Mouse (Mus musculus): ENCODE data around the gene AC124502.3. TPM values are rescaled to one million over a fixed set of nuclear protein-coding genes. Genes with fewer than 3 reads are reported as not detected.
"Not testable (repeated sequence)": the region's sequence is repeated elsewhere in the genome, so short reads cannot be mapped to it uniquely, and the experiment has no call there.

Gene AC124502.3
- polyA plus RNA-seq, 2 experiments, result 0.13 to 0.29 TPM

DNA sequence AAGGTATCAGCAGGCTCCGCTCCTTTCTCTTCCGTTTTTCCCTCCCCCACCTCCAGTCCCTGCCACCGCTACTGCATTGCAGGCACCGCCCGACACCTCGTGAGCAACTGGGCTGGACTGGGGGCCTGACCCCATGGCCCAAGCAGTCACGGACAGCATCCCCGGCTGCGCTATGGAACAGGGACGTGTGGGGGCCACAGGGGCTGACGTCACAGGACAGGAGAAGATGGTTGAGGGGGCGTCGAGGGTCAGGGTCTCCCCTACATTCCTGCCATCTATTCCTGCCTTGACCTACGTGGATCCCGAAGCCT is 46.1 kb downstream of the AC124502.3 start:
- Histone ChIP-seq H3K4me2 (ENCODE audit: low read depth) (peak overlapping the region; percentile 75), H3K9ac (replicated peaks) (no peak overlapping the region), H3K4me3 (ENCODE audit: insufficient read depth in 1 of 2, low read depth in 2 of 2, low read length in 2 of 2) (peak overlapping the region in 1 of 2 experiments; percentile 55; a peak in 2 of 4 replicates), H3K4me1 (replicated peaks; ENCODE audit: control insufficient read depth in 2 of 2, insufficient read depth in 2 of 2, low read length in 1 of 2) (peaks cover 10% of the 10 kb centered on the region in 2 experiments), H3K9me3 (ENCODE audit: control insufficient read depth, low read length) (no peaks in the 10 kb centered on the region), H3K27ac (no peak overlapping the region), H3K27me3 (ENCODE audit: control insufficient read depth, insufficient read depth, low read length) (peaks cover 65% of the 10 kb centered on the region), H3K36me3 (replicated peaks; ENCODE audit: control insufficient read depth, insufficient read depth, low read depth) (no peaks in the 10 kb centered on the region)
- TF ChIP-seq EP300 (IDR thresholded peaks at IDR 0.05; ENCODE audit: low read depth) (no peak), CTCF (IDR thresholded peaks at IDR 0.05; ENCODE audit: low read depth) (no peak)
- 3% methylated on average over 15 of the region's 15 CpGs for WGBS (ENCODE audit: insufficient replicate concordance)
- DNase-seq (ENCODE audit: low read depth in 3 of 3, low spot score in 3 of 3) (no peak), ATAC-seq (ENCODE audit: insufficient read depth) (no peak)

DNA sequence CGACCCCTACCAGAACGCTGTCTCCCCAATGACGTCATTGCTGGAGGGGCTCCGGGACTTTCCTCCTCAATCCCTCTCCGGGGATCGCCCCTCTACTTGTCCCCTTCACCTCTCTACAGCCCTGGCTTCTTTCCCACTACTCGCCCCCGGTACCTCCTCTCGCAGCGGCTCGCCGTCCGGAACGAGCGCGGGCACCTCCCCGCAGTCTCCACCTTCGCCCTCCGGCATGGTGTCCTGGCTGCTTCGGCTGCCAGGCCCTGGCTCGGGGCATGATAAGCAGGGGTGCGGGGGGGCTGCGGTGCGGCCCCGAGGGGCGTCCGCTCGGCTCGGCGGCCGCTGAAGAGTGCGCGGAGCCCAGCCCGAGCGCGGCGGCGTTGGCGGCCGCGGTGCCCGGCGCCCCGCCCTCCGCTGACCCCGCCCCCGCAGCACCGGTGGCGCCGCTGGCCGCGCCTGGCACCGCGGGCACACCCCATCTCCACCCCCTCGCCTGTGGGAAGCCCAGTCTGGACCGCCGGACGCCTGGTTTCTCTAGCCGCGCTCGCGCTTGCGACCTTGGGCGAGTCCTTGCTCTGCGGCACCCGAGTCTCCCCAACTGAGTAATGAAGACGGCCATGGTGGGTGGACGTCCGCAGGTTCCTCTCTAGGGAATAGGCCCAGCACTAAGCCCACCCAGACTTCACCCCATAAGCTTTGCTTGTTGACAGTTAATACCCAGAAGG is 46.6 kb downstream of the AC124502.3 start, which contains the start of gene Tmem151a:
TSS of gene Tmem151a (minus strand) at position 387 of the 719 bp plus-strand sequence.
- peaks cover 62% of the 10 kb centered on the region for H3K27me3 ChIP-seq (ENCODE audit: control insufficient read depth, insufficient read depth, low read length)
- H3K4me1 ChIP-seq (replicated peaks; ENCODE audit: control insufficient read depth in 2 of 2, insufficient read depth in 2 of 2, low read length in 1 of 2), result peaks cover 10% of the 10 kb centered on the region in 2 experiments
- peak within 1 kb of the TSS; percentile 75 for H3K4me2 ChIP-seq (ENCODE audit: low read depth)
- peak within 1 kb of the TSS; percentile 12 to 55; a peak in 3 of 4 replicates for H3K4me3 ChIP-seq (ENCODE audit: insufficient read depth in 1 of 2, low read depth in 2 of 2, low read length in 2 of 2)
- WGBS (ENCODE audit: insufficient replicate concordance), result 1% methylated on average over 69 of the region's 69 CpGs
- DNase-seq (ENCODE audit: low read depth in 3 of 3, low spot score in 3 of 3), result no peak
- H3K9me3 ChIP-seq (ENCODE audit: control insufficient read depth, low read length), result no peaks in the 10 kb centered on the region
- no peak for ATAC-seq (ENCODE audit: insufficient read depth)
- no peak within 1 kb of the TSS for H3K9ac ChIP-seq (replicated peaks)
- no peak within 1 kb of the TSS for H3K27ac ChIP-seq
- no peaks in the 10 kb centered on the region for H3K36me3 ChIP-seq (replicated peaks; ENCODE audit: control insufficient read depth, insufficient read depth, low read depth)
- TF ChIP-seq EP300 (IDR thresholded peaks at IDR 0.05; ENCODE audit: low read depth) (no peak), CTCF (IDR thresholded peaks at IDR 0.05; ENCODE audit: low read depth) (no peak)

DNA sequence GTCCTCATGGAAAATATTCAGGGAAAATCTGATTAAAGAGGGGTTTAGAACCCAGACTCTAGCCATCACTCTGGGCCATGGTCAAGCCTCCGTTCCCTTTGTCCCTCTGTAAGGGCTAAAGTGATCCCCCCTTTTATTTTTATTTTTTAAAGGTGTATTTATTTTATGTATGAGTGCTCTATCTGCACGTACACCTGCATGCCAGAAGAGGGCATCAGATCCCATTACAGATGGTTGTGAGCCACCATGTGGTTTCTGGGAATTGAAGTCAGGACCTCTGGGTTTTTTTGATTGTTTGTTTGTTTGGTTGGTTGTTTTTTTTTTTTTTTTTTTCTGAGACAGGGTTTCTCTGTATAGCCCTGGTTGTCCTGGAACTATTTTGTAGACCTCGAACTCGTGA is 47.8 kb downstream of the AC124502.3 start:
- not testable (repeated sequence) for H3K27ac ChIP-seq; H3K36me3 ChIP-seq (replicated peaks; ENCODE audit: control insufficient read depth, insufficient read depth, low read depth); H3K9me3 ChIP-seq (ENCODE audit: control insufficient read depth, low read length); DNase-seq (ENCODE audit: low read depth in 3 of 3, low spot score in 3 of 3); ATAC-seq (ENCODE audit: insufficient read depth); H3K4me3 ChIP-seq (ENCODE audit: insufficient read depth in 1 of 2, low read depth in 2 of 2, low read length in 2 of 2); H3K4me2 ChIP-seq (ENCODE audit: low read depth); H3K9ac ChIP-seq (replicated peaks)
- Histone ChIP-seq H3K4me1 (replicated peaks; ENCODE audit: control insufficient read depth in 2 of 2, insufficient read depth in 2 of 2, low read length in 1 of 2) (peaks cover 10% of the 10 kb centered on the region in 2 experiments), H3K27me3 (ENCODE audit: control insufficient read depth, insufficient read depth, low read length) (peaks cover 50% of the 10 kb centered on the region)
- 40% methylated on average over 4 of the region's 4 CpGs for WGBS (ENCODE audit: insufficient replicate concordance)
- peak; percentile 34 for TF ChIP-seq CTCF (IDR thresholded peaks at IDR 0.05; ENCODE audit: low read depth)

DNA sequence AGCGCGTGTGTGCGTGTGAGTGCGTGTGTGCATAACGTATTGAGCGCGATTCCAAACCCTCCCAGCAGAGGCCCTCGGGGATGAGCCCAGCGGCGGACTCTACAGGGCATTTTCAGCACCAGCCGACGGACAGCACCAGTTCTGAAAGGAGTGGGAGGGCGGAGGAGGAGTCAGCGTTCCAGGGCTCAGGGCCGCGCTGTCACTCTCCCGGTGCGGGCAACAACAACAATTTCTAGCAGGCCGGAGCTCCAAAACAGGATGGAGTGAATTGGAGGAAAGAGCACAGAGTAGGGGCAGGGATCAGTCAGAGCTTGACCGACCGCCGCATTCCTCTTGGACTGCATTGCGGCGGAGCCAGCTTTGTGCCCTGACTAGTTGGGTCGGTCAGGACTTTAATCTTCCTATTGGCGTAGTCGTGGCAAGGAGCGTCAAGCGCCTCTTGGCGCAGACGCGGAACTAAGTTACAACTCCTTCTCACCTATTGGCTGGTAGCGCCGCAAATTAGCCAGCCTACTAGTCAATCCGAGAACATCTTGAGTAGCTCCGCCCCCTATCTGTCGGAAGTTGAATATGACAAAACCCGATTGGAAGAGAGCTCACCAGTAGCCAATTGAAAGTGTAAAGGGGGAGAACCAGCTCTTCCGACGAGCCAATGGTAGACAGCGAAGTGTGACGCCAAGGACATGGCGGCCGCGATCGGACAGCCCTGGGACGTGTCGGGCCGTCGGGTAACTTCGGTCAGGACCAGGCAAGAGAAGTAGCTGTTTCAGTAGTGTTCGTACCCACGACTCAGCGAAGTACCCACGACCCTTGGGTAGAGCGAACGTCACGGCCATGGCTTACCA is 49.4 kb downstream of the AC124502.3 start, which contains the start of gene Yif1a:
TSS of gene Yif1a (plus strand) at position 655 of the 845 bp plus-strand sequence.
- Histone ChIP-seq H3K27ac (peak within 1 kb of the TSS; percentile 77), H3K4me3 (ENCODE audit: insufficient read depth in 1 of 2, low read depth in 2 of 2, low read length in 2 of 2) (peak within 1 kb of the TSS; percentile 79 to 97), H3K4me1 (replicated peaks; ENCODE audit: control insufficient read depth in 2 of 2, insufficient read depth in 2 of 2, low read length in 1 of 2) (peaks cover 10% of the 10 kb centered on the region in 2 experiments), H3K36me3 (replicated peaks; ENCODE audit: control insufficient read depth, insufficient read depth, low read depth) (no peaks in the 10 kb centered on the region), H3K9me3 (ENCODE audit: control insufficient read depth, low read length) (no peaks in the 10 kb centered on the region), H3K27me3 (ENCODE audit: control insufficient read depth, insufficient read depth, low read length) (peaks cover 34% of the 10 kb centered on the region), H3K4me2 (ENCODE audit: low read depth) (peak within 1 kb of the TSS; percentile 73), H3K9ac (replicated peaks) (peak within 1 kb of the TSS; percentile 76)
- ATAC-seq (ENCODE audit: insufficient read depth) (peak; percentile 90), DNase-seq (ENCODE audit: low read depth in 3 of 3, low spot score in 3 of 3) (peak; percentile 98)
- TF ChIP-seq CTCF (IDR thresholded peaks at IDR 0.05; ENCODE audit: low read depth) (peak; percentile 78), EP300 (IDR thresholded peaks at IDR 0.05; ENCODE audit: low read depth) (no peak)
- under 1% methylated on average over 58 of the region's 58 CpGs for WGBS (ENCODE audit: insufficient replicate concordance)

DNA sequence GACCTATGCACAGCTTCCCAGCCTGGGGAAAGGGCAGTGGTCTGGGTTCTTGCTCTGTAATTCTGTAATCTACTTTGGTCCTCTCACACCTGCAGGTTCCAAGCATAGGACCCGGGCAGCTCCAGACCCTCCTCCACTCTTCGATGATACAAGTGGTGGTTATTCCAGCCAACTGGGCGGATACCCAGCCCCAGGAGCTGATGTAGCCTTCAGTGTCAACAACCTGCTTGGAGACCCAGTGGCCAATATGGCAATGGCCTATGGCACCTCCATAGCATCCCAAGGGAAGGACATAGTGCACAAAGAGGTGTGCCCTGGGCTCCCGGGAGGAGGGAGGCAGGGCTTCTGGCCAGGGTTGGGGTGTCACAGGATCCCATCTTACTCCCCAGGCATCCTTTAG is 50.6 kb downstream of the AC124502.3 start:
- Histone ChIP-seq H3K27me3 (ENCODE audit: control insufficient read depth, insufficient read depth, low read length) (peaks cover 22% of the 10 kb centered on the region), H3K4me3 (ENCODE audit: insufficient read depth in 1 of 2, low read depth in 2 of 2, low read length in 2 of 2) (peak overlapping the region; percentile 79 to 97; a peak in 3 of 4 replicates), H3K36me3 (replicated peaks; ENCODE audit: control insufficient read depth, insufficient read depth, low read depth) (no peaks in the 10 kb centered on the region), H3K9me3 (ENCODE audit: control insufficient read depth, low read length) (no peaks in the 10 kb centered on the region), H3K4me2 (ENCODE audit: low read depth) (peak overlapping the region; percentile 73), H3K27ac (no peak overlapping the region), H3K9ac (replicated peaks) (no peak overlapping the region), H3K4me1 (replicated peaks; ENCODE audit: control insufficient read depth in 2 of 2, insufficient read depth in 2 of 2, low read length in 1 of 2) (peaks cover 10 to 12% of the 10 kb centered on the region in 2 experiments)
- no peak for DNase-seq (ENCODE audit: low read depth in 3 of 3, low spot score in 3 of 3)
- no peak for ATAC-seq (ENCODE audit: insufficient read depth)
- no peak for TF ChIP-seq EP300 (IDR thresholded peaks at IDR 0.05; ENCODE audit: low read depth)
- TF ChIP-seq CTCF (IDR thresholded peaks at IDR 0.05; ENCODE audit: low read depth), result no peak
- WGBS (ENCODE audit: insufficient replicate concordance), result 77% methylated on average over 4 of the region's 4 CpGs

All from liver, embryonic 14.5 days (tissue).